Mouse (Mus musculus): Measurements from ENCODE around the gene Fap. TPM values are rescaled to one million over a fixed set of nuclear protein-coding genes. Genes with fewer than 3 reads are reported as not detected.

Gene Fap
- total RNA-seq, 2 experiments from 2014 or later: 3.6 to 4.4 TPM

- DNase-seq (ENCODE audit: low spot score in 2 of 2): no peak
- intact Hi-C loops (cut with DNase I): no loop called here
Measured at GRCm38 (mm10) chr2:62480285-62481198, 93.3 kb downstream of the Fap start.

DNA sequence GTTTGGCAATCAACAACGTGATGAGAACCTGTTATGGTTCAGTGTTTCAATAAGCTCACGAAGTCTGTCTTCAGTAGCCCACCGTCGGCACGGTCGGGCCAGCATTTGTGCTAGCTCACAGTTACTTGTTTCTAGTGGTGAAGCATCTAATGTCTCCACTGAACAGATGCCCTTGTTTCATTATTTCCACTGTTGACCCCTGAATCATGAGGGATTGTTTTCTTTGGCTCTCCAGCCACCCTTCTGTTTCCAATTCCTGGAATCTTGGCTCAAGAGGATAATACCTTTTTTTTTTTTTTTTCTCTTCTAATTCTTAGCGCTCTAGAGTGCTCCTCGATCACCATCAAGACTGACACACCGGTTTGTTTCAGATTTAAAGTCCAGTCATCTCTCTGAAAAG lies 104.3 kb downstream of the Fap start:
- no peak for DNase-seq (ENCODE audit: low spot score in 2 of 2)
- intact Hi-C loops (cut with DNase I): no loop called here

DNA sequence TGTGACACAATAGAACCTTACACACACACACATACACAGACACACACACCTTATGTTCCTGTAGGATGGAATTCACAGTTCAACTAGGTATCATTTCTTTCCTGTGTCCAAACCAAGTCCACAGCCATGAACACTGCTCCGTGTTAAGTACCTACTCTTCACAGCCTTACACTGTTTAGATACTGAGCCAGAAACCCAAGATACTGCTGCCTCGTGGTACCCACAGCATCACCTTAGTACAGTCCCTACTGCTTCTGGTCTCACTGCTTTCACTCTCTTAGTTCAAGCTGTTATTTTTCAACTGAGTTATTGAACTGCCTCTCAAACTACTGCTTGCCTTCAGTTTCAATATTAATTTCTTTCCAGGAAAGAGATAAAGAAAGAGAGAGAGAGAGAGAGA lies 110.6 kb downstream of the Fap start:
- DNase-seq (ENCODE audit: low spot score in 2 of 2): no peak
- intact Hi-C loops (cut with DNase I): no loop called here

GRCm38 (mm10) chr2:62462174-62462573 lies 111.7 kb downstream of the Fap start:
- intact Hi-C loops (cut with DNase I): no loop called here
- DNase-seq (ENCODE audit: low spot score in 2 of 2): no peak

- intact Hi-C loops (cut with DNase I): no loop called here
- no peak for DNase-seq (ENCODE audit: low spot score in 2 of 2)
Measured at GRCm38 (mm10) chr2:62460815-62461450, 112.9 kb downstream of the Fap start.

DNA sequence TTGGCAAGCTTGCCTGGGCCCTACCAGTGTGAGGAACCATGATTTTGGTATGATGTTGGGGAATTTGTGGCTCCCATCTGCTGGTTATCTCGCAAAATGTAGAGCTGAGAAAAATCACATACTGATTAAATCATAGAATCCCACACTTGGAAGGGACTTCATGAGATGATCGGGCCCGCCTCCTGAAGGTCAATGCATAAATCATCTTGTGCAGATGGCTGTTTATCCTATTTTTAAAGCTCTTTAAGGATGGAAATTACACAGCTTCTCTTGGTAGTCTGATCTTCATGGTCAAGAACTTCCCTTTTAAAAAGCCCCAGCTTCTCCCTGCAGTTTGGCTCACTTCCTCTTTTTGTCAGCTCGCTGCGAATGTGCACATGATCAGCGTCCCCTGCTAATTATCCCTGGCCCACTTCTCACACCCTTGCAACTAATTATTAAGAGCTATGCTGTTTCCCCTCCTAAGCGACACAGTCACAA lies 113.6 kb downstream of the Fap start:
- intact Hi-C loops (cut with DNase I): no loop called here
- peak; percentile 32 to 65 for DNase-seq (ENCODE audit: low spot score in 2 of 2)

DNA sequence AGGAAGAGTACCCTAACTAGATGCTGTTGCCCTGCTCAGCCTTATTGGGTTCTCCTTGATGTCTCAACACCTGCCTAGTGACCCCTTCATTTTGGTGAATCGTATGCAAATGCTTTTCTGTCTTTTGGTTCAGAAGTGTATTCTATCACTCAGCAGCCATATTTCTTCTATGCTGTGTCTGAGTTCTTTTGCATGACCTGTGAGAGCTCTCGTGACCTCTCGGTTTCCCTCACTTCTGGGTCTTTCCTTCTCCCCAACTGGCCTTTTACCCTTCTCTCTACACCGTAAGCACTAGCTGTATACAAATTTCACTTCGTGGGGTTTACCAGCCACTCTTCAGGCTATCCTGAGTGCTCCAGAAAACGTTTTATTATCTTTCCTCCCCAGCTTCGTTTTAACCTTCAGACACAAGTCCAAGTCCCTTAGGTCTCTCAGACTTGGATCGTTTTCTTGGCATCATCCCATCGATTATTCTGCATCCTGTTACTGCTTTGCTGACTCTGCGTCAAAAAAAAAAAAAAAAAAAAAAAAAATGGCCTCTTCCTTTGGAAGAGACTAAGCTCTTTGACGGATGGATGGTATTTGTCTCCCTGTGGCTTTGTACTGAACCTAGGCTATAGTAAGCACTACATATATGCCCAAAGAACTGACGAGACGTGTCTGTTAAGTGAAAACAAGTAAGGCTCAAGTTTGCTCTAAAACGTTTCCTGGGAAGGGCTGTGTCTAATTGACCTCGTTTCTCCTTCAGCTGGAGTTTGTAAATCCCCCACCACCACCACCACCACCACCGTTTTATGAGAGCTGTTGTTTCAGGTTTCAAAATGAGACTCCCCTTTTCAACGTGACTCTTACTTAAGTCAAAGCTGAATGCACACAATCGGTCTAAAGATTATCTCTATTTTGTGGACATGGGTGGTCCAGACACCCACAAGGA lies 114.4 kb downstream of the Fap start:
- intact Hi-C loops (cut with DNase I): loop anchor here (2.0 to 5.0 kb wide), 5 partner anchors 113 to 802 kb away; partner anchors contain the start of gene Fap
- DNase-seq (ENCODE audit: low spot score in 2 of 2): no peak

- peak in 1 of 2 experiments; percentile 62 for DNase-seq (ENCODE audit: low spot score in 2 of 2)
Measured at GRCm38 (mm10) chr2:62458070-62458469, 115.8 kb downstream of the Fap start.

DNA sequence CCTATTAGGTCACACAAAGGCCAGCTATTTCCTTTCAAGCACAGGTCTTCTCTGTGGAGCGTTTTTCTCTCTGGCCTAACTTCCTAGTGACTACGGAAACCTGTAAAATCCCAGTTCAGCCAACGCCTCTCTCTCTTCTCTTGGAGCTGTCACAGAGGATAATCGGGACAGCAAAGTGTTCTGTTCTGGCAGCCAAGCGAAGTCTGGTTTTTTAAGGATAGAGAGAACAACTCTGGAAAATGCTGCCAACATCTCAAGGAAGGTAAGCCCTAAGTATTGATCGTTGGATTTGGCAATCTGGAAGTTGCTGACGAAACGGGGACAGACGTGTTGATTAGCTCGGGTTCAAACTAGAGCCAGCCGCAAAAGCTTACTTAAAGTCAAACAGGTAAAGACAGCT lies 118.9 kb downstream of the Fap start:
- intact Hi-C loops (cut with DNase I): loop anchor here (2.0 to 5.0 kb wide), 5 partner anchors 62 to 798 kb away; partner anchors contain the start of gene Fap
- peak in 1 of 2 experiments; percentile 70 for DNase-seq (ENCODE audit: low spot score in 2 of 2)

More at GRCm38 (mm10) chr2:62458070-62458469, 115.8 kb downstream of the Fap start:
- intact Hi-C loops (cut with DNase I): loop anchor here (2.0 to 5.0 kb wide), 5 partner anchors 111 to 801 kb away; partner anchors contain the start of gene Fap

- intact Hi-C loops (cut with DNase I): loop anchor here (2.0 to 5.0 kb wide), 2 partner anchors 63 to 152 kb away; no protein-coding TSS in a partner anchor
- DNase-seq (ENCODE audit: low spot score in 2 of 2): peak in 1 of 2 experiments; percentile 92
Measured at GRCm38 (mm10) chr2:62454033-62454432, 119.8 kb downstream of the Fap start.

Other genes starting within 250 kb of the Fap start
- 1 to 10 TPM; 2.2 to 2.4 TPM for gene Dpp4, start 161.8 kb downstream of the Fap start, total RNA-seq (2021)
- not detected for gene Gcg, start 90.4 kb downstream of the Fap start, total RNA-seq (2021)
- 1 to 10 TPM; 2.2 to 2.5 TPM for gene Ifih1, start 72.2 kb upstream of the Fap start, total RNA-seq (2021)
- gene Gca, start 90.2 kb upstream of the Fap start, total RNA-seq (2021): 10 to 100 TPM; 19.2 to 21.3 TPM